Mouse (Mus musculus) bone marrow, adult 2 months (tissue): ENCODE measurements around the gene Map1a.

Source experiments
- CTCF ChIP-seq: fragments of 200-500 bp; IDR thresholded peaks from 2 replicates; pipeline ENCODE4 v1.5.1; 2011; ENCODE audit warnings: low read length, control low read depth; ENCODE audit not compliant: control insufficient read depth, insufficient read depth
- POLR2A ChIP-seq: fragments of 200-500 bp; IDR thresholded peaks from 2 replicates; pipeline ENCODE4 v1.6.1; 2011; ENCODE audit warnings: low read depth, mild to moderate bottlenecking, control low read depth, low read length, borderline replicate concordance; ENCODE audit not compliant: control insufficient read depth

- no peak for TF ChIP-seq CTCF
- no peak; the same call in 1 of the 2 replicates for TF ChIP-seq POLR2A
Measured at GRCm38 (mm10) chr2:121271236-121271927, 18.0 kb upstream of the Map1a start, which contains the start of gene Trp53bp1.
